30 mouse cellular contexts compared by ENCODE assay signal in genomic region chr7:47113383-47113782, GRCm38 (mm10). TPM values are rescaled to one million over a fixed set of nuclear protein-coding genes. Genes with fewer than 3 reads are reported as not detected.
A peak's percentile ranks its signal among the peaks of the same experiment; 100 is the strongest.
DNase-seq lines count a peak whose midpoint lies in the region; ATAC-seq and TF ChIP-seq lines count a peak whose summit lies in the region.
"Had no signal": no experiment of that assay in that cellular context is flagged by ENCODE, and none has a peak within 500 bp of the region (broad histone marks: within the 10 kb centered on the region; RNA-seq: fewer than 3 reads in every experiment).

No protein-coding gene starts in this region.

- H3K4me3 ChIP-seq in layer of hippocampus, adult 2 months = no peak overlapping the region
- H3K4me3 ChIP-seq in CH12.LX (replicated peaks in 1 of 3; ENCODE audit: low read depth in 2 of 3, low read length in 2 of 3, poor library complexity in 1 of 3) = no peak overlapping the region
- no peak overlapping the region for H3K4me3 ChIP-seq in intestine, postnatal 0 days (ENCODE audit: low read depth, low read length)
- H3K4me3 ChIP-seq in forebrain, embryonic 10.5 days = no peak overlapping the region
- H3K4me3 ChIP-seq: embryonic facial prominence, embryonic 10.5 days; forebrain, embryonic 12.5 days; heart, embryonic 15.5 days; hindbrain, embryonic 13.5 days; limb, embryonic 12.5 days; myocyte had no signal

- peak; percentile 32; the same call in 1 of the 2 replicates for TF ChIP-seq EP300 in CH12.LX (IDR thresholded peaks at IDR 0.05; ENCODE audit: low read length)

- 0 out of 2 replicates have a peak overlapping the region, but pooled peaks have one; percentile 28 for H3K27ac ChIP-seq in layer of hippocampus, adult 2 months
- no peak overlapping the region for H3K27ac ChIP-seq in CH12.LX (ENCODE audit: insufficient read depth, low read depth)
- no peak overlapping the region for H3K27ac ChIP-seq in intestine, postnatal 0 days (ENCODE audit: low read depth, low read length)
- no peak overlapping the region for H3K27ac ChIP-seq in forebrain, embryonic 10.5 days
- H3K27ac ChIP-seq: embryonic facial prominence, embryonic 10.5 days; forebrain, embryonic 12.5 days; heart, embryonic 15.5 days; hindbrain, embryonic 13.5 days; limb, embryonic 12.5 days; macrophage had no signal

- in situ Hi-C loops in CH12.LX (cut with MboI; ENCODE audit: low pct_ligation_motif_present, low pct_unique_long_range_greater_than_20kb, low sequenced_read_pairs) = no loop called here

- 80% methylated on average over 7 of the region's 7 CpGs for WGBS in intestine, postnatal 0 days
- WGBS in forebrain, embryonic 10.5 days = 94% methylated on average over 7 of the region's 7 CpGs

- dilution Hi-C loops in CH12.LX (cut with MboI; ENCODE audit: extremely low pct_ligation_motif_present, extremely low pct_unique_long_range_greater_than_20kb, low sequenced_read_pairs) = no loop called here

- TF ChIP-seq CTCF in layer of hippocampus, adult 2 months (conservative IDR thresholded peaks at IDR 0.05) = no peak
- no peak for TF ChIP-seq CTCF in CH12.LX (conservative IDR thresholded peaks at IDR 0.05 in 1 of 2, IDR thresholded peaks at IDR 0.05 in 1 of 2; ENCODE audit: low read depth in 2 of 2, low read length in 2 of 2)
- no peak for TF ChIP-seq CTCF in intestine, postnatal 0 days (IDR thresholded peaks at IDR 0.05; ENCODE audit: low read depth)

- no peak overlapping the region for H3K9ac ChIP-seq in CH12.LX (ENCODE audit: insufficient read depth, low read depth)
- H3K9ac ChIP-seq in intestine, postnatal 0 days (ENCODE audit: low read depth, low read length) = no peak overlapping the region
- H3K9ac ChIP-seq: forebrain, embryonic 12.5 days; heart, embryonic 15.5 days; hindbrain, embryonic 13.5 days; limb, embryonic 12.5 days; liver, postnatal 0 days had no signal

- H3K27me3 ChIP-seq in CH12.LX (replicated peaks) = no peaks in the 10 kb centered on the region
- H3K27me3 ChIP-seq in intestine, postnatal 0 days (replicated peaks; ENCODE audit: control insufficient read depth, insufficient read depth, low read length) = no peaks in the 10 kb centered on the region
- H3K27me3 ChIP-seq in forebrain, embryonic 10.5 days (ENCODE audit: poor library complexity, severe bottlenecking) = no peaks in the 10 kb centered on the region
- H3K27me3 ChIP-seq: forebrain, embryonic 12.5 days; hindbrain, embryonic 13.5 days; limb, embryonic 12.5 days had no signal

- no peak overlapping the region for H3K4me2 ChIP-seq in CH12.LX (ENCODE audit: insufficient read depth, low read depth, poor library complexity, severe bottlenecking)
- no peak overlapping the region for H3K4me2 ChIP-seq in intestine, postnatal 0 days (replicated peaks; ENCODE audit: low read depth)
- H3K4me2 ChIP-seq: forebrain, embryonic 12.5 days; heart, embryonic 15.5 days; hindbrain, embryonic 13.5 days; limb, embryonic 12.5 days; liver, embryonic 11.5 days had no signal

- no peaks in the 10 kb centered on the region for H3K36me3 ChIP-seq in CH12.LX (replicated peaks in 1 of 2; ENCODE audit: control insufficient read depth in 1 of 2, insufficient read depth in 1 of 2, low read length in 1 of 2)
- H3K36me3 ChIP-seq in intestine, postnatal 0 days (ENCODE audit: control insufficient read depth, insufficient read depth) = no peaks in the 10 kb centered on the region
- no peaks in the 10 kb centered on the region for H3K36me3 ChIP-seq in forebrain, embryonic 10.5 days (replicated peaks)
- H3K36me3 ChIP-seq: embryonic facial prominence, embryonic 10.5 days; forebrain, embryonic 12.5 days; heart, embryonic 15.5 days; limb, embryonic 12.5 days had no signal

- no peaks in the 10 kb centered on the region for H3K79me2 ChIP-seq in CH12.LX (replicated peaks; ENCODE audit: control insufficient read depth, extremely low read depth, insufficient read depth, poor library complexity, severe bottlenecking)

- no peaks in the 10 kb centered on the region for H3K9me3 ChIP-seq in CH12.LX (replicated peaks; ENCODE audit: low read length)
- H3K9me3 ChIP-seq in intestine, postnatal 0 days (ENCODE audit: control insufficient read depth) = no peaks in the 10 kb centered on the region
- H3K9me3 ChIP-seq in forebrain, embryonic 10.5 days = no peaks in the 10 kb centered on the region
- H3K9me3 ChIP-seq: embryonic facial prominence, embryonic 10.5 days; forebrain, embryonic 12.5 days; heart, embryonic 15.5 days; hindbrain, embryonic 13.5 days; limb, embryonic 12.5 days had no signal

- DNase-seq in layer of hippocampus, adult 2 months (ENCODE audit: low spot score in 2 of 2) = peak in 1 of 2 experiments; percentile 23
- DNase-seq in layer of hippocampus, adult 9-10 months (ENCODE audit: low spot score) = no peak
- DNase-seq in right cerebral cortex, adult 18-20 months = peak; percentile 74
- DNase-seq in right cerebral cortex, postnatal 4 days = no peak
- DNase-seq in CH12.LX (ENCODE audit: extremely low read depth) = peak; percentile 51
- peak; percentile 46 to 64 for DNase-seq in right cerebral cortex, postnatal 36 days (ENCODE audit: low spot score in 2 of 2)
- no peak for DNase-seq in forebrain, embryonic 10.5 days (ENCODE audit: extremely low spot score, low spot score)
- DNase-seq: adrenal gland, postnatal 25 days; cerebellum, adult 9-11 months; heart, postnatal 36 days; kidney, adult 18-20 months; kidney, postnatal 4 days; liver, postnatal 0 days; thymus, adult 2 months; thymus, postnatal 4 days had no signal

- no peak for ATAC-seq in intestine, postnatal 0 days
- ATAC-seq: liver, postnatal 0 days; lung, postnatal 0 days; midbrain, embryonic 16.5 days had no signal

- no peak for TF ChIP-seq POLR2A in CH12.LX (IDR thresholded peaks at IDR 0.05; ENCODE audit: low read depth, low read length)

- peaks cover 6 to 26% of the 10 kb centered on the region in 2 experiments for H3K4me1 ChIP-seq in CH12.LX (ENCODE audit: control insufficient read depth in 1 of 2, insufficient read depth in 2 of 2)
- no peaks in the 10 kb centered on the region for H3K4me1 ChIP-seq in intestine, postnatal 0 days (replicated peaks; ENCODE audit: control insufficient read depth, insufficient read depth, low read length)
- H3K4me1 ChIP-seq in forebrain, embryonic 10.5 days = no peaks in the 10 kb centered on the region
- H3K4me1 ChIP-seq: embryonic facial prominence, embryonic 10.5 days; forebrain, embryonic 12.5 days; heart, embryonic 15.5 days; hindbrain, embryonic 13.5 days; limb, embryonic 12.5 days had no signal

- TF ChIP-seq RAD21 in CH12.LX (IDR thresholded peaks at IDR 0.05; ENCODE audit: low read depth, low read length) = no peak

TF ChIP-seq in CH12.LX, 34 proteins besides CTCF, POLR2A, EP300 and RAD21:
- TF ChIP-seq ZC3H11A (IDR thresholded peaks at IDR 0.05; ENCODE audit: low read depth, low read length) (no peak), MEF2A (IDR thresholded peaks at IDR 0.05; ENCODE audit: borderline replicate concordance, low read depth, low read length) (peak; percentile 58), NRF1 (IDR thresholded peaks at IDR 0.05; ENCODE audit: low read depth, low read length) (no peak), BHLHE40 (IDR thresholded peaks at IDR 0.05; ENCODE audit: low read depth, low read length) (peak; percentile 54), ETS1 (conservative IDR thresholded peaks at IDR 0.05; ENCODE audit: low read depth, low read length) (0 out of 2 replicates have a peak, but pooled peaks have one; percentile 22)

RNA-seq across cellular contexts. Expression of gene Ptpn5, which starts 20.1 kb away (rescaled TPM):
- 100 to 1,000 TPM; 104 to 107 TPM for total RNA-seq in layer of hippocampus, adult 2 months (2021)
- total RNA-seq in CH12.LX (2012; rRNA removed) = 1.6 and 1.9 TPM in 2 replicates
- 0.90 TPM in 2 replicates for total RNA-seq in CH12.LX (2014; rRNA removed)
- 3.0 and 3.4 TPM in 2 replicates for polyA plus RNA-seq in CH12.LX (2012; ENCODE audit: insufficient read length, low read depth)
- 0.48 and 0.69 TPM in 2 replicates for polyA plus RNA-seq in intestine, postnatal 0 days (2015; fragmentation: Nextera tagmentation; extraction: Ambion mirVana)
- 2.9 and 4.1 TPM in 2 replicates for polyA plus RNA-seq in forebrain, embryonic 10.5 days (2016; fragmentation: Nextera tagmentation; extraction: Ambion mirVana)
- total RNA-seq: common myeloid progenitor, adult 5-6 weeks; gastrocnemius, adult 18-20 months; gastrocnemius, postnatal 4 days; heart, adult 8-10 months; heart, postnatal 36 days had no signal
- polyA plus RNA-seq: liver, postnatal 0 days; macrophage had no signal

Comparison
In these comparisons a context has a peak if more than half of its experiments do, and no peak if none do; other contexts are left out.
1. DNase-seq: peak in right cerebral cortex, adult 18-20 months (single experiment), CH12.LX (single experiment) and right cerebral cortex, postnatal 36 days (2 of 2); none in layer of hippocampus, adult 9-10 months (single experiment), right cerebral cortex, postnatal 4 days (single experiment) and forebrain, embryonic 10.5 days (single experiment).